Mouse (Mus musculus): Measurements from ENCODE around the gene Slc25a22.

Gene Slc25a22

DNA sequence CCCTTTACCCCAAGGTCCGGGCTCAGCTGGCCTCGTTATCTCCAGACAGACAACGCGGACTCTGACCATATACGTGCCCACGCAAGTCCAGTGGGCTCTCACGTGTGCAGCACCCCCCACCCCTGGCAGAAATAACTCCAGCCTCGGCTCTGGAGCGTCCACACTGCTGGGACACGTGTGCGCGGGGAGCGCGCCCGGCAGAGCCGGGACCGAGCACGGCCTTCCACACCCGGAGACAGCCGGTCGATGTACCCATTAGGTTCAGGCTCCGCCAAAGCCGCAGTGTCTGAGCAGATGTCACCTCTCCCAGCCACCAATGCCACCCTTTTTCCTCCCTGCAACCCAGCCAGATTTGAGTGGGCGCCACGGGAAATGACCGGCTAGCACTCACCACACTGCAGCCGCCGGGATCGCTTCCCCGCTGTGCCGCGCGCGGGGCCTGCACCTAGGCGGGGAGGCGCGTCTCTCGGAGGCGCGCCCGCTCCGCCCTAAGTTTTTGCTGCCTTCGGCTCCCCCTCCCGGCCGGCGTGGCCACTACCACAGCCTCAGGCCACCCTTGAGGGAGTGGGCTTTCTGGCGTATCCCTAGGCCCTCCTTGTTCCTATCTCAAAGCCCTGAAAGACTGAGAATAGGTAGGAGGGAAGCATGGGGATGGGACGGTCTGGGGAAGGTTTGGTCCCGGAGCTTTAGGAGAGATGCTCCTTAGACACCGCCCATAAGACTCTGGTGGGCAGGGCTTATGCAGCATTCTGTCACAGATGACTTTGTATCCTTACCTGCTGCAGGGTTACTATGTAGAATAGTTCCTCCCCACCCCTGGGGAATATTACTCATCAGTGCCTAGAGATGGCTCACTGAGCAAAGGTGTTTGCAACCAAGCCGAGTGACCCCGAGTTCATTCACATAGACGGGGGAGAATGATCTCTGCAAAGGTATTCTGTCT is at the start of gene Slc25a22:
TSS of gene Slc25a22 (minus strand) at position 715 of the 943 bp plus-strand sequence.
- peak; percentile 46 for DNase-seq (ENCODE audit: low read depth)

- no peak for DNase-seq (ENCODE audit: low read depth)
These were observed 49.4 kb upstream of the Slc25a22 start for GRCm38 (mm10) chr7:141487141-141487540.

DNA sequence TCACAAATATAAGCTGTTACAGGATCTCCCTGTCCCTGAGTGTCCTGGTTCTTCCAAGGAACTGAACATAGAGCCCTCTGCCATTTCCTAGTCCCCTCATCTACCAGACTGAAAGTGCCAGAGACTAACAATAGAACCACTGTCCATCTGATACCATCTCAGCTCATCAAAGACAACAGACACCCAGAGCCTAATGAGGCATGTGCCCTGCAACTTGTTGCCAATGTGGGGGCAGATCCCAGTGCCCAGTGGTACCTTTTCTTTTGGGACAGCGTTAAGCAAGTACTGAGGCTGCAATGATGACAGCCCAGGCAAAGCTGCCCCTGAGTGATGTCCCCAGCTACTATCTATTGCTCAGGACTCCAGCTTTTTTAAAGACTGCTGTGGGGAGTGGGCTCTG is 48.5 kb upstream of the Slc25a22 start:
- no peak for DNase-seq (ENCODE audit: low read depth)

- no peak for DNase-seq (ENCODE audit: low read depth)
These were observed 47.9 kb upstream of the Slc25a22 start for GRCm38 (mm10) chr7:141485606-141486005.

DNA sequence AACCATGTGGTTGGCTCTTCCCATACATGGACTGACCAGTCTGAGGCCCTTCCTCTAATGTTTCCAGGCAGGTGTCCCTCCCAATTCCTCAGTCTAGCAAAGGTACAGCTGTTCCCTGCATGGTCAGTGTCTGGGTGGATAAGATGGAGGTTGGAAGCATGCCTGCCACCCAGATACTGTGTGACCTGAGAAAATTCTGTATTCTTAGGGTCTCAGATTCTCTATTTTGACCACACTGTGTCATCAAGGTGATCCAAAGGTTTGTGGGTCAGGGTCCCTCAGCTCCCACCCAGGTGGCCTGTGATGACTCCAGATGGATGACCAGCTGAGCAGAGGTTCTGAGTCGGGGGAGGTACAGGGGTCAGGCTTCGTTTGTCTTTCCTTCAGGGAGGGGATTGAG is 47.5 kb upstream of the Slc25a22 start:
- no peak for DNase-seq (ENCODE audit: low read depth)

DNA sequence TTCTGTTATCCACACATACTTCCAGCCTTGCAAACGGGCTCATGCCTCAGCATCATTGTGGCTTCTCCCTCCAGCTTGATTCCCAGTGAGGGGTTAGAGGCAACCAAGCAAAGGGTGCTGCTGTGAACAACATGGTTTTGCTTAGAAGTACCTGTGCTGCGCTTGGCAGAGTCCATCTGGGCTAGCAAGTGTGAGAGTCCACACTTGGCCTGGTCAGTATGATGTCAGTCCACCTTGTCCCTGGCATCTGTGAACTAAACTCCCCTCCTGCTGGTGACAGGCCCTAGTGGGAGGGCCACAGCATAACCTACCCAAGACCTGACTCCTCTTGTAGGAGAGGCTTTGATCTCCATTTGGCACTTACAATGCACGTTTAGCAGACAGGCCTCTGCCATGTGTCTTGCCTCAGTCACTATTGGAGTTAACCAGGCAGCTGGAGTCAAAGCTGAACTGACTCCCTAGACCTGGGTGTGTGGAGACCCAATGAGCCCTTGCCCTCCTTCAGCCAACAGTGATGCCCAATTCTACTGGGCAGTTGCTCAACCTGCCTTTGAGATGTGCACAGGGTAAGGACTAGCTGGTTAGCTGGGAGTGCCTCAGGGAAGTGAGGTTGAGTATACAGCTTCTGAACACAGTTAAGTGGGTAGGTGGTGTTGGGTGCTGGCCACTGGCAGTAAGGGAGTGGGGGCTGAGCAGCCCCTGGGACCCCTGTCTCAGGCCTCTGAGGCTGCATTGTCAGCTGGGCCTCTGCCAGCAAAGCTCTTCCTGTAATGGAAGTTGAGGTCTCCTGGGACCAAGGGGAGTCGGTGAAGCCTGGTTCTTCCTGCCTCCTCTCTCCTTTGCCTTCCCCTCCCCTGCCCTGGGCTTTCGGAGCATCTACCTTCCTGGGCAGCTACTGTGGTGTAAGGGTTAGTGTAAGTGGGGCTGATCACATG is 46.8 kb upstream of the Slc25a22 start:
- DNase-seq (ENCODE audit: low read depth), result no peak

DNA sequence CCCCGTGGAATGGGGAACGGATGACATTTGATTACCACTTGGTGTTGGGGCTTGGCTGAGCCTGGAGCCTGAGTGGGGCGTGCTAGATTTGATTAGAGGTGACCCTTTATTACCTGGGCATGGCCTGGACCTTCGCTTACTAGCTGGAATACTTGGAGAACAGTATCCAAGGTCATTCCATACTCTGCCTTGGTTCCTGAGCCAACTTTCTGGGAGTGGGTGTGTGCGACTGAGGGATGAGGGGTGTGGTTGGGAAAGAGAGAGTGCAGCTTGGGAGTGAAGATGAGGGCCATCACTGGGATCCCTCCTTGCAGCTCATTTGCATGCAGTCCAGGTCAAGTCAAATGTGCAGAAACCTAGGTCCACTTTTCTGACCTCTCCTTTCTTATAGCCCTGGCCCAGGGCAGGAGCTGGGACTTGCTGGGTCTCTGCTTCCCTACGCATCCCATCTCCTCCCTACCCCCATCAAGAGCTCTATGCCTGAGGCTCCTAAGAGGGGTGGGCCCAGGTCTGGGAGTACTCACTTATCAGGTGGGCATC is 45.5 kb upstream of the Slc25a22 start:
- no peak for DNase-seq (ENCODE audit: low read depth)

- no peak for DNase-seq (ENCODE audit: low read depth)
These were observed 44.9 kb upstream of the Slc25a22 start for GRCm38 (mm10) chr7:141482531-141483024.

DNA sequence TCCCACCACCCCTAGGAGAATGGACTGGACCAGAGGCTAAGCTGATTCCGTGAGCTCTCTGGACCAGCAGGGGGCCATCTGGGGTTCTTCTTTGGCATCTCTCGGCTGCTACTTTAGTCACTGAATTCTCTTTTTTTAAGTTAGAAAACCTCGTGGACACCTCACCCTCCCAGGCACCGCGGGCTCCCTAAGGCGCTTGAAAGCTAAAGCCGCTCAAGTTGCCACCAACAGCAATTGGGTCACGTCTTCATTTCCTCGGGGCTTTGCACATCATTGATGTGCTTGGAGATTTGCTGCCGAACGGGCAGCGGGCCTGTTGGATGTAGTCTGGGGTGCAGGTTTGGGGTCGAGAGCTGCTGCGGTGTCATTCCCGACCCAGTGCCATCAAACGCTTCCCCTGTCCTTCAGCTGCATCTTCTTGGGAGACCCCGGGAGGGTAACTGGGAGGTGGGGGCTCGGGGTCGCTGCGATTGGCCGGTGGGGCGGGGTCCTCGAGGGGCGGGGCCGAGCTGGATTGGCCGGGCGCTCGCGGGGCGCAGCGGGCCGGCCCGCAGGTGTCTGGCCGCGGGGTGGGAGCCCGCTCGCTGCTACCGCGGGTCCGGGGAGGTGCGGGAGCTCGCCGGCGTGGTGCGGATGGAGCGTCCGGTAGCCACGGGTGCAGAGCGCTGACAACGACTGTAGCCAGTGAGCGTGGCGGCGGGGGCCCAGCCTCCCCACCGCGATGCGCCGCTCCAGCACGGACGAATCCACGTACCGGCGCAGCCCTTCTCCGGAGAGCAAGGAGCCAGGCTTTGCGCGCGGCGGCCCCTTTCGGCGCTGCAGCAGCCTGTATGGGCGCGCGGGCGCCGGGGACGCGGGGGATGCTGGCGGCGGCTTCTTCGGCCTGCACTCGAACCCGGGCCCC is 44.1 kb upstream of the Slc25a22 start:
- DNase-seq (ENCODE audit: low read depth), result no peak

DNA sequence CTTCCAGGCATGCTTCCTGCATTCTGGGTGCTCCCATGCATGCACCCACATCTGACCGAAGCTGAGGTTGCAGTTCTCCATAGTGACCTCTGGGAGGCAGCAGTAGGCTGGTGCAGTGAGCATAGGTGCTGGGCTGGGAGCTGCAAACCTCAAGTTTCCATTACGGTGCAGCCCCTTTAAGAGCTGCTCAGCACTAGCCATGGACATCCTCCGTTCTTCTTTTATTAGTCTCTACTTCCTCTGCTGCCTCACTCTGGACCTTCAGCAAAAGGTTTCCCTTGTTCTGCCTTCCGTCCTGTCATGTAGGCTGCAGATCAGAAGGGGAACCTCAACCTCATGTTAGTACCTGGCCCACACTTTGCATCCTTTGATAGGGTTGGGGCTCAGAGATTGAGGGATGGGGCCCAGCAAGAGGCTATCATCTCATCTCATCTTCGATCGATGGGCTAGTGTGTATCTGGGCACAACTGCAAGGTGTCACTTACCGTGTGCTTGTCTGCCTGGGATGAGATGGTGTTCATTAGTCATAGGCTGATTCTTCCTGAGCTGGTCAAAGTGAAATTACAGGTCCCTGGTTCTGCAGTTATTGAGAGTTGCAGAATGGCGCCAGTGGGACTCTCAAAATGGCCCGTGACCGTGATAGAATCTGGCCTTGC is 43.3 kb upstream of the Slc25a22 start:
- no peak for DNase-seq (ENCODE audit: low read depth)

DNA sequence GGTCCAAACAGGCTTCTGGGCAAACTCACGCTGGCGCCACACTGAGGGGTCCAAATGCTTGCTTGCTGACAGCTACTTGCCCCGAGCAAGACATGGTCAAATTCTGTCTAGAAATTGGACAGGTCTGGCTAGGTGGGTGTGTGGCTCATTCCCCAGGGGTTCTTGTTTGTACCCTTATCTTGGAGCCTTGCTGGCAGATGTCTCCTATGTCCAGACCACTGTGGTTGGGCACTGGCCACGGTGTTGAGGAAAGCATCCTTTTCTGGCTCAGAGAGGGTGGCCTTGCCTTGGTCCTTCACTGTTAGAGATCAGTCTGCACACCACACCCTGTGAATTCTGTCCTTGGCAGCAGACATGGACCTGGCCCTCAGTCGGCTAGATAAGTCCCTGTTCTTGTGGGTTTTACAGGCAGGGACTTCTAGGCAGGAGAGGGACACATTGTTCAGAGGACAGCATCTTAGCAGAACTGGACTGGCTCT is 40.6 kb upstream of the Slc25a22 start:
- no peak for DNase-seq (ENCODE audit: low read depth)

DNA sequence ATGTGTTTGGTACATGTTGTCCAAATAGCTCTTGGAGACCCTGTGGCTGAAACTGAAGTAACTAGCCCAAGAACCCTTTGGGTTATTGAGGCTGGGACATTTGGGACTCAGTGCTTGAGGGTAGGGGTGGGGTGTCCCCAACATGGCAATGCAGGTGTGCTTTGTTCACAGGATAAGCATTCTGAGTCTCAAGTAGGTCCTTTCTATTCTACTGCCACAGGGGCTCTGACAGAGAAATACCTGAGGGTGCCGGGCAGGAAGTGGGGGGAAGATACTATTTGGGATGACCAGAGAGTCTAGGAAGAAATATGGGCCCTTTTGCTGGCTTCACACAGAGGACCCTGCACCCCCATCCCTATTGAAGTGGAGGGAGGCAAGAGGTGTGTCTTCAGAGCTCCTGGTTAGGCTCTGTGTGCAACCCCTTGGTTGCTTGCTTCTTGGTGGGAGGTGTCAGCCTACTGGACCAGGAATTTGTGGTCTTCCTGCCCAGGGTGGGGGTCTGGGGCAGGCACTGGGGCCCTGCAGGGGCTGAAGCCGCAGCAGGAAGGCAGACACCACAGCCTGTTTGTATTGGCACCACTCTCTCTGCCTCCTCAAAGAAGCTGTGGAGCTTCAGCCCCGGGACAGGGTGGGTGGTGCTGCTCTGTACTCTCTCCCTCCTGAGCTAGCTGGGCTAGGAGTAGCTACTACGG is 40.0 kb upstream of the Slc25a22 start:
- no peak for DNase-seq (ENCODE audit: low read depth)

DNA sequence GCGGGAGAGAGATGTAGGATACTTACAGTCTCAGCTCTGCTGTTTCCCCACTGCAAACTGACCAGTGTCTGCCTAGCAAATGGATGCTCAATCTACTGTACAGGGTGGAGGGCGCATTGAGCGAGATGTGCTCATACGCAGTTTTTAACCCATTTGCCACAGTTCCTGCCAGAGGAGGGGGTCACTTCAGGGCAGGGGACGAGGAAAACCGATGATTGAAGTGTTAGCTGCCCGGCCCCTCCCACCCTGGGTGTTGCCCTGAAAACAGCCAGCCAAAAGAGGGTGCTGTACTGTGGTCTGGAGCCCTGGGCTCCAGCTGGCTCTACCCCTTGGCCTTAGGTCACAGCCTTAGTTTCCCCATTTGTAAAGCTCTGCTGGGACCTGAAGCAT is 39.3 kb upstream of the Slc25a22 start:
- DNase-seq (ENCODE audit: low read depth), result no peak

GRCm38 (mm10) chr7:141476226-141476980 is 38.7 kb upstream of the Slc25a22 start:
- DNase-seq (ENCODE audit: low read depth), result peak; percentile 76

GRCm38 (mm10) chr7:141475805-141476158 is 38.1 kb upstream of the Slc25a22 start:
- no peak for DNase-seq (ENCODE audit: low read depth)

DNA sequence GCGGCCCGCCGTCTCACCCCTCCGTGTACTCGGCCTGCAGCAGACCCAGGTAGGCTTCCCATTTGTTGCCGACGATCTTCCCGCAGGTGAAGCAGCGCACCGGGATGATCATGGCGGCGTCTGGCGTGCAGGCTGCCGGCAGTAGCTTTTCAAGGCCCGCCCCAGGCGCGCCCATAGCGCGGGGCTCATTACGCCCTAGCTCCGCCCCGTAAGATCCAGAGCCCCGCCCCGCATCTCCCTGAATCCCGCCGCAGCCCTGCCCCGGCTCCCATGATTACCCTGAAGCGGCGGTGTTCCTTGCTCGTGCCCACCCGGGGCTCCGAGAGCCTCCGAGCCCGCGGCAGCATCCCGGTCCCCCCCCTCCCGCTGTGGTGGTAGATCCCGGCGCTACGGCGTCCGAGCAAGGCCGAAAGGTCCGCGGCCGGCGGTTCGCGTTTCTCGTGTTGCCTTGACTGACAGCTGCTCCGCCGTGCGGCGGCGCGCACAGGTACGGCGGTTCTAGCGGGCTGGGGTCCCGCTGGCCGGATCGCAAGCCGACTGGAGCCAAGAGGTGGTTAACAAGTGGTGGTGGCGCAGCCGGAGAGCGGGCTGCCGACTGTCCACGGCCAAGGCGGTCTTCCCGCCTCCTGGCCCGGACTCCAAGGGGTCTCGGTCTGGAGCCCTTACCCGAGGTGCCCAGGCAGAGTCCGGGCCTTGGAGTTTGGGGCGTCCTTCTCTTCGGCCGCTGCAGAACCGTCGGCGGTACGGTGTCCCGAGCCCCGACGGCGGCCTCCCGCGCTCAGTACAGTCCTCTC is 37.5 kb upstream of the Slc25a22 start, which contains the start of the genes Polr2l and Tspan4:
TSS of gene Polr2l (minus strand) at position 122 of the 794 bp plus-strand sequence.
TSS of gene Tspan4 (plus strand) at position 230 of the 794 bp plus-strand sequence.
- no peak for DNase-seq (ENCODE audit: low read depth)

- no peak for DNase-seq (ENCODE audit: low read depth)
These were observed 36.5 kb upstream of the Slc25a22 start for GRCm38 (mm10) chr7:141474160-141474559.

- no peak for DNase-seq (ENCODE audit: low read depth)
These were observed 35.1 kb upstream of the Slc25a22 start for GRCm38 (mm10) chr7:141472763-141473162.

Data from fibroblast of lung, adult 2 months (primary cell).